In the genomic region with DNA sequence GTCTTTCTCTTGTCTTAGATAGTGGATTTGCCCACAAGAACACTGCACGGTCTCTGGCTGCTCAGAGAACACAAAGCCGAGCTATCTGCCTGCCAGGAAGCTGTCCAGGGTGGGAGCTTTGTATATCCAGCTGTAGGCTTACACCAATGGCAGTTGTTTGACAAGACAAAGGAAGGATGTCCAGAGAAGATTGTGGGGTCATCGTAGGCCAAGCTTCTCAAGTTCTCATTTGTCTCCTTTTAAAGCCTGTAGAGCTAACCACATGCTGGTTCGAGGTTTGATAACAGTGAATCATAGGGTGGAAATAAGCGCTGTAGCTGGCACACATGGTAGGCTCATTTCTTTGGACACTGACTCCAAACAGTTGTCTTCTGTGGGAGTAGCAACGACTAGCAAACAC, we compare ENCODE assay signal across 9 mouse cellular contexts. TPM values are rescaled to one million over a fixed set of nuclear protein-coding genes. Genes with fewer than 3 reads are reported as not detected.
DNase-seq lines count a peak whose midpoint lies in the region; ATAC-seq and TF ChIP-seq lines count a peak whose summit lies in the region.
"Had no signal": no experiment of that assay in that cellular context is flagged by ENCODE, and none has a peak within 500 bp of the region (broad histone marks: within the 10 kb centered on the region; RNA-seq: fewer than 3 reads in every experiment).

No protein-coding gene starts in this region.

- no peak overlapping the region for H3K4me3 ChIP-seq in heart, embryonic 13.5 days
- no peak overlapping the region for H3K4me3 ChIP-seq in heart, adult 2 months
- H3K4me3 ChIP-seq in lung, embryonic 15.5 days, result no peak overlapping the region

- no peak for TF ChIP-seq POLR2A in heart, adult 2 months (IDR thresholded peaks at IDR 0.05; ENCODE audit: insufficient read depth, low read depth, low read length)

- H3K36me3 ChIP-seq in heart, embryonic 13.5 days, result no peaks in the 10 kb centered on the region
- H3K36me3 ChIP-seq in heart, adult 2 months (ENCODE audit: control insufficient read depth, insufficient read depth, low read length), result no peaks in the 10 kb centered on the region
- no peaks in the 10 kb centered on the region for H3K36me3 ChIP-seq in lung, embryonic 15.5 days

- TF ChIP-seq EP300 in heart, adult 2 months (IDR thresholded peaks at IDR 0.05; ENCODE audit: insufficient read depth, low read depth, low read length), result no peak

- WGBS in heart, embryonic 13.5 days, result 23% methylated on average over 6 of the region's 6 CpGs
- WGBS in heart, adult 2 months, result 13% methylated on average over 6 of the region's 6 CpGs
- 12% methylated on average over 6 of the region's 6 CpGs for WGBS in lung, embryonic 15.5 days

- H3K27me3 ChIP-seq in heart, embryonic 13.5 days (replicated peaks), result no peaks in the 10 kb centered on the region
- no peaks in the 10 kb centered on the region for H3K27me3 ChIP-seq in heart, adult 2 months (ENCODE audit: control insufficient read depth, insufficient read depth, low read length)
- no peaks in the 10 kb centered on the region for H3K27me3 ChIP-seq in lung, embryonic 15.5 days

- peaks cover 3% of the 10 kb centered on the region; the same call in 1 of the 2 replicates for H3K4me1 ChIP-seq in heart, embryonic 13.5 days
- no peaks in the 10 kb centered on the region; the same call in 1 of the 2 replicates for H3K4me1 ChIP-seq in heart, adult 2 months (ENCODE audit: control insufficient read depth, insufficient read depth, low read length)
- peaks cover 28% of the 10 kb centered on the region; the same call in 1 of the 2 replicates for H3K4me1 ChIP-seq in lung, embryonic 15.5 days

- intact Hi-C loops in heart, adult 2 months (cut with DNase I), result no loop called here

- no peak for ATAC-seq in heart, embryonic 13.5 days (ENCODE audit: extremely low read depth, insufficient number of reproducible peaks, low FRiP score, low TSS enrichment)
- peak; percentile 97 for ATAC-seq in lung, embryonic 15.5 days (ENCODE audit: borderline replicate concordance, extremely low read depth, low FRiP score, low TSS enrichment)

- no peak for DNase-seq in heart, adult 2 months
- peak; percentile 12 for DNase-seq in urinary bladder, postnatal 25 days (ENCODE audit: low spot score)
- no peak for DNase-seq in urinary bladder, postnatal 10 days (ENCODE audit: low spot score)
- DNase-seq in urinary bladder, postnatal 36 days (ENCODE audit: low spot score in 2 of 2), result peak; percentile 14 to 19
- DNase-seq in layer of hippocampus, postnatal 10 days (ENCODE audit: low spot score in 2 of 2), result no peak
- no peak for DNase-seq in cerebellum, adult 11 months
- DNase-seq: right cerebral cortex, postnatal 4 days had no signal

- H3K9ac ChIP-seq in heart, embryonic 13.5 days, result no peak overlapping the region
- no peak overlapping the region for H3K9ac ChIP-seq in heart, adult 2 months (ENCODE audit: low read depth, low read length)
- H3K9ac ChIP-seq in lung, embryonic 15.5 days, result no peak overlapping the region

- no peak for TF ChIP-seq CTCF in heart, adult 2 months (IDR thresholded peaks at IDR 0.05)

- H3K4me2 ChIP-seq in heart, embryonic 13.5 days, result no peak overlapping the region
- no peak overlapping the region for H3K4me2 ChIP-seq in lung, embryonic 15.5 days

- H3K79me2 ChIP-seq in heart, adult 2 months (replicated peaks; ENCODE audit: control insufficient read depth, insufficient read depth, low read length), result no peaks in the 10 kb centered on the region

- peak overlapping the region; percentile 42; the same call in 1 of the 2 replicates for H3K27ac ChIP-seq in heart, embryonic 13.5 days (replicated peaks)
- no peak overlapping the region for H3K27ac ChIP-seq in heart, adult 2 months
- H3K27ac ChIP-seq in lung, embryonic 15.5 days, result peak overlapping the region; percentile 89

- H3K9me3 ChIP-seq in heart, embryonic 13.5 days, result no peaks in the 10 kb centered on the region
- no peaks in the 10 kb centered on the region for H3K9me3 ChIP-seq in lung, embryonic 15.5 days

RNA-seq across cellular contexts. Expression of a gene that starts 24.5 kb away (rescaled TPM):
- 3.0 and 3.2 TPM in 2 replicates for polyA plus RNA-seq in heart, embryonic 13.5 days (2015; fragmentation: Nextera tagmentation; extraction: Ambion mirVana)
- total RNA-seq in heart, adult 2 months (2021), result 1 to 10 TPM; 4.4 to 4.9 TPM
- polyA plus RNA-seq in heart, adult 2 months (2012; rRNA removed), result 1.5 and 2.3 TPM in 2 replicates
- 27.8 and 28.9 TPM in 2 replicates for polyA plus RNA-seq in lung, embryonic 15.5 days (2015; fragmentation: Nextera tagmentation; extraction: Ambion mirVana)
- total RNA-seq in layer of hippocampus, postnatal 10 days (2021), result 10 to 100 TPM; 10.4 to 12.7 TPM

Comparison
In these comparisons a context has a peak if more than half of its experiments do, and no peak if none do; other contexts are left out.
1. DNase-seq: peak in urinary bladder, postnatal 25 days (single experiment) and urinary bladder, postnatal 36 days (2 of 2); none in heart, adult 2 months (0 of 2), urinary bladder, postnatal 10 days (single experiment), layer of hippocampus, postnatal 10 days (0 of 2) and cerebellum, adult 11 months (single experiment).